8 mouse cellular contexts compared by ENCODE assay signal in the genomic region with DNA sequence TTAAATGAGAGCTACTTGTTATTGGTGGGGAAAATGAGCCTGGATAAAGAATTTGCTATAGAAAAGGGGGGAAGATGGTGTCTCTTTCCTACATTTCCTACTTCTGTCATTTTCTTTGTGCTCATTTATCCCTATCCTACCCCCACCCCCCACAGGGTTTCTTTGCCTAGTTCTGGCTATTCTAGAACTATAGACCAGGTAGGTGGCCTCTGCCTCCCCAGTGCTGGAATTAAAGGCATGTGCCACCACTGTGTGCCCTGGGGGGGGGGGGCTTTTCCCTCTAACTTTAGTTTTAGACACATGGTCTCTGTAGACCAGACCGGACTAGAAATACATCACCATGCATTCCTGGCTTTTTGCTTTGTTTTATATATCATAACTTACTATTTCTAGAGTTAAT. TPM values are rescaled to one million over a fixed set of nuclear protein-coding genes. Genes with fewer than 3 reads are reported as not detected.
DNase-seq lines count a peak whose midpoint lies in the region; ATAC-seq and TF ChIP-seq lines count a peak whose summit lies in the region.
"Had no signal": no experiment of that assay in that cellular context is flagged by ENCODE, and none has a peak within 500 bp of the region (broad histone marks: within the 10 kb centered on the region; RNA-seq: fewer than 3 reads in every experiment).

No protein-coding gene starts in this region.

- TF ChIP-seq POLR2A in limb, embryonic 14.5 days (IDR thresholded peaks at IDR 0.05; ENCODE audit: borderline replicate concordance, extremely low read depth, insufficient read depth, insufficient read length): no peak

- H3K9me3 ChIP-seq in lung, embryonic 15.5 days: no peaks in the 10 kb centered on the region
- no peaks in the 10 kb centered on the region for H3K9me3 ChIP-seq in forebrain, embryonic 11.5 days (ENCODE audit: control insufficient read depth, low read length)
- no peaks in the 10 kb centered on the region for H3K9me3 ChIP-seq in limb, embryonic 14.5 days (ENCODE audit: control insufficient read depth, low read length)
- no peaks in the 10 kb centered on the region for H3K9me3 ChIP-seq in stomach, embryonic 15.5 days

- no peak overlapping the region for H3K27ac ChIP-seq in lung, embryonic 15.5 days
- no peak overlapping the region for H3K27ac ChIP-seq in forebrain, embryonic 11.5 days (ENCODE audit: low read depth, low read length)
- H3K27ac ChIP-seq in limb, embryonic 14.5 days (replicated peaks; ENCODE audit: low read depth, low read length): no peak overlapping the region
- H3K27ac ChIP-seq in stomach, embryonic 15.5 days: no peak overlapping the region

- H3K4me3 ChIP-seq in lung, embryonic 15.5 days: peak overlapping the region; percentile 97
- peak overlapping the region; percentile 100 for H3K4me3 ChIP-seq in forebrain, embryonic 11.5 days (ENCODE audit: low read depth, low read length)
- H3K4me3 ChIP-seq in limb, embryonic 14.5 days (replicated peaks; ENCODE audit: low read length): peak overlapping the region; percentile 100
- H3K4me3 ChIP-seq in stomach, embryonic 15.5 days (replicated peaks): peak overlapping the region; percentile 85

- WGBS in lung, embryonic 15.5 days: 26% methylated on average over 1 of the region's 1 CpGs
- 79% methylated on average over 1 of the region's 1 CpGs for WGBS in forebrain, embryonic 11.5 days
- 38% methylated on average over 1 of the region's 1 CpGs for WGBS in limb, embryonic 14.5 days
- 29% methylated on average over 1 of the region's 1 CpGs for WGBS in stomach, embryonic 15.5 days

- H3K36me3 ChIP-seq in lung, embryonic 15.5 days: peaks cover 51% of the 10 kb centered on the region
- peaks cover 22% of the 10 kb centered on the region for H3K36me3 ChIP-seq in forebrain, embryonic 11.5 days (ENCODE audit: control insufficient read depth, insufficient read depth, low read length)
- H3K36me3 ChIP-seq in limb, embryonic 14.5 days (ENCODE audit: control insufficient read depth, insufficient read depth, low read length): peaks cover 67% of the 10 kb centered on the region
- peaks cover 32% of the 10 kb centered on the region for H3K36me3 ChIP-seq in stomach, embryonic 15.5 days

- H3K4me1 ChIP-seq in lung, embryonic 15.5 days: peaks cover 26% of the 10 kb centered on the region
- peaks cover 9% of the 10 kb centered on the region; the same call in 1 of the 2 replicates for H3K4me1 ChIP-seq in forebrain, embryonic 11.5 days (replicated peaks; ENCODE audit: control insufficient read depth, insufficient read depth, low read length)
- peaks cover 17% of the 10 kb centered on the region for H3K4me1 ChIP-seq in limb, embryonic 14.5 days (ENCODE audit: control insufficient read depth, insufficient read depth, low read length)
- H3K4me1 ChIP-seq in stomach, embryonic 15.5 days: peaks cover 9% of the 10 kb centered on the region; the same call in 1 of the 2 replicates

- no peak for ATAC-seq in lung, embryonic 15.5 days (ENCODE audit: borderline replicate concordance, extremely low read depth, low FRiP score, low TSS enrichment)
- no peak for ATAC-seq in forebrain, embryonic 11.5 days (replicated peaks; ENCODE audit: low FRiP score)
- no peak for ATAC-seq in limb, embryonic 14.5 days (ENCODE audit: low FRiP score, low read depth)
- no peak for ATAC-seq in stomach, embryonic 15.5 days (ENCODE audit: insufficient read depth, low FRiP score, low read depth)
- ATAC-seq in activated CD4-positive, CD25-positive, alpha-beta regulatory T cell, adult 4 months: no peak
- ATAC-seq: inflammation-experienced regulatory T-cells, adult 6 months had no signal

- peak overlapping the region; percentile 100 for H3K9ac ChIP-seq in lung, embryonic 15.5 days
- H3K9ac ChIP-seq in forebrain, embryonic 11.5 days (ENCODE audit: low read length): peak overlapping the region; percentile 29
- H3K9ac ChIP-seq in limb, embryonic 14.5 days (ENCODE audit: low read depth, low read length, severe bottlenecking): peak overlapping the region; percentile 100
- H3K9ac ChIP-seq in stomach, embryonic 15.5 days: peak overlapping the region; percentile 25

- peak overlapping the region; percentile 83 for H3K4me2 ChIP-seq in lung, embryonic 15.5 days
- H3K4me2 ChIP-seq in forebrain, embryonic 11.5 days (ENCODE audit: low read depth, low read length, severe bottlenecking): peak overlapping the region; percentile 88
- peak overlapping the region; percentile 88 for H3K4me2 ChIP-seq in limb, embryonic 14.5 days (replicated peaks; ENCODE audit: low read depth, low read length, severe bottlenecking)
- peak overlapping the region; percentile 89 for H3K4me2 ChIP-seq in stomach, embryonic 15.5 days

- H3K27me3 ChIP-seq in lung, embryonic 15.5 days: no peaks in the 10 kb centered on the region
- no peaks in the 10 kb centered on the region for H3K27me3 ChIP-seq in forebrain, embryonic 11.5 days (ENCODE audit: control insufficient read depth, insufficient read depth, low read length)
- H3K27me3 ChIP-seq in limb, embryonic 14.5 days (ENCODE audit: control insufficient read depth, insufficient read depth, low read length): no peaks in the 10 kb centered on the region
- no peaks in the 10 kb centered on the region for H3K27me3 ChIP-seq in stomach, embryonic 15.5 days (replicated peaks)

- DNase-seq in lung, postnatal 25 days (ENCODE audit: low spot score): no peak
- DNase-seq in forebrain, embryonic 11.5 days (ENCODE audit: low spot score): no peak
- no peak for DNase-seq in limb, embryonic 14.5 days (ENCODE audit: low spot score)
- no peak for DNase-seq in urinary bladder, adult 18-20 months (ENCODE audit: low spot score in 2 of 2)

RNA-seq across cellular contexts. Expression of gene Sfpq, which starts 3.1 kb away (rescaled TPM):
- polyA plus RNA-seq in lung, embryonic 15.5 days (2015; fragmentation: Nextera tagmentation; extraction: Ambion mirVana): 88.5 and 93.7 TPM in 2 replicates
- polyA plus RNA-seq in forebrain, embryonic 11.5 days (2014; fragmentation: Nextera tagmentation; extraction: Ambion mirVana): 170 and 185 TPM in 2 replicates
- polyA plus RNA-seq in limb, embryonic 14.5 days (2012; rRNA removed): 192 and 272 TPM in 2 replicates
- 106 and 122 TPM in 2 replicates for polyA plus RNA-seq in limb, embryonic 14.5 days (2014; fragmentation: Nextera tagmentation; extraction: Ambion mirVana)
- polyA plus RNA-seq in stomach, embryonic 15.5 days (2015; fragmentation: Nextera tagmentation; extraction: Ambion mirVana): 78.0 and 78.5 TPM in 2 replicates
- polyA plus RNA-seq in activated CD4-positive, CD25-positive, alpha-beta regulatory T cell, adult 4 months (2017; shearing (Covaris generic)): 10 to 100 TPM; 39.7 to 50.1 TPM

RNA-seq across cellular contexts. Expression of gene Zmym1, which starts 36.7 kb away (rescaled TPM):
- polyA plus RNA-seq in lung, embryonic 15.5 days (2015; fragmentation: Nextera tagmentation; extraction: Ambion mirVana): 19.1 and 20.1 TPM in 2 replicates
- 36.8 and 37.3 TPM in 2 replicates for polyA plus RNA-seq in forebrain, embryonic 11.5 days (2014; fragmentation: Nextera tagmentation; extraction: Ambion mirVana)
- polyA plus RNA-seq in limb, embryonic 14.5 days (2012; rRNA removed): 8.8 and 11.5 TPM in 2 replicates
- 20.5 and 23.3 TPM in 2 replicates for polyA plus RNA-seq in limb, embryonic 14.5 days (2014; fragmentation: Nextera tagmentation; extraction: Ambion mirVana)
- polyA plus RNA-seq in stomach, embryonic 15.5 days (2015; fragmentation: Nextera tagmentation; extraction: Ambion mirVana): 13.2 and 15.2 TPM in 2 replicates
- polyA plus RNA-seq in activated CD4-positive, CD25-positive, alpha-beta regulatory T cell, adult 4 months (2017; shearing (Covaris generic)): 10 to 100 TPM; 10.7 to 28.0 TPM

RNA-seq across cellular contexts. Expression of gene Zmym6, which starts 52.9 kb away (rescaled TPM):
- polyA plus RNA-seq in lung, embryonic 15.5 days (2015; fragmentation: Nextera tagmentation; extraction: Ambion mirVana): 15.0 and 17.3 TPM in 2 replicates
- 24.9 and 28.8 TPM in 2 replicates for polyA plus RNA-seq in forebrain, embryonic 11.5 days (2014; fragmentation: Nextera tagmentation; extraction: Ambion mirVana)
- polyA plus RNA-seq in limb, embryonic 14.5 days (2012; rRNA removed): 29.2 and 34.4 TPM in 2 replicates
- 18.7 and 26.0 TPM in 2 replicates for polyA plus RNA-seq in limb, embryonic 14.5 days (2014; fragmentation: Nextera tagmentation; extraction: Ambion mirVana)
- 17.6 and 20.5 TPM in 2 replicates for polyA plus RNA-seq in stomach, embryonic 15.5 days (2015; fragmentation: Nextera tagmentation; extraction: Ambion mirVana)
- 10 to 100 TPM; 13.1 to 14.1 TPM for polyA plus RNA-seq in activated CD4-positive, CD25-positive, alpha-beta regulatory T cell, adult 4 months (2017; shearing (Covaris generic))

RNA-seq across cellular contexts. Expression of gene Zmym4, which starts 56.3 kb away (rescaled TPM):
- 18.0 and 18.2 TPM in 2 replicates for polyA plus RNA-seq in lung, embryonic 15.5 days (2015; fragmentation: Nextera tagmentation; extraction: Ambion mirVana)
- 31.9 and 40.5 TPM in 2 replicates for polyA plus RNA-seq in forebrain, embryonic 11.5 days (2014; fragmentation: Nextera tagmentation; extraction: Ambion mirVana)
- 23.0 and 24.0 TPM in 2 replicates for polyA plus RNA-seq in limb, embryonic 14.5 days (2012; rRNA removed)
- polyA plus RNA-seq in limb, embryonic 14.5 days (2014; fragmentation: Nextera tagmentation; extraction: Ambion mirVana): 20.0 and 24.1 TPM in 2 replicates
- polyA plus RNA-seq in stomach, embryonic 15.5 days (2015; fragmentation: Nextera tagmentation; extraction: Ambion mirVana): 16.6 and 18.6 TPM in 2 replicates
- polyA plus RNA-seq in activated CD4-positive, CD25-positive, alpha-beta regulatory T cell, adult 4 months (2017; shearing (Covaris generic)): 10 to 100 TPM; 17.4 to 17.6 TPM

Comparison
In these comparisons a context has a peak if more than half of its experiments do, and no peak if none do; other contexts are left out.
1. H3K9ac ChIP-seq: peak in every context shown above with its lines; median percentile 100 in lung, embryonic 15.5 days; 100 in limb, embryonic 14.5 days; 29 in forebrain, embryonic 11.5 days; 25 in stomach, embryonic 15.5 days.